Mouse (Mus musculus): ENCODE results near the gene Ogfr. TPM values are rescaled to one million over a fixed set of nuclear protein-coding genes. Genes with fewer than 3 reads are reported as not detected.

The Ogfr gene
- polyA plus RNA-seq (2015; fragmentation: Nextera tagmentation; extraction: Ambion mirVana) = 67.3 and 69.3 TPM in 2 replicates

- no peaks in the 10 kb centered on the region for H3K9me3 ChIP-seq (ENCODE audit: low read length)
- peaks cover 8% of the 10 kb centered on the region for H3K4me1 ChIP-seq (ENCODE audit: insufficient read depth, low read length)
- H3K4me3 ChIP-seq (ENCODE audit: low read length) = peak within 1 kb of the TSS; percentile 91
- no peaks in the 10 kb centered on the region for H3K27me3 ChIP-seq (ENCODE audit: insufficient read depth, low read length)
- peak within 1 kb of the TSS; percentile 81 for H3K4me2 ChIP-seq (replicated peaks; ENCODE audit: low read depth, low read length)
- peak within 1 kb of the TSS; percentile 89 for H3K9ac ChIP-seq (replicated peaks; ENCODE audit: low read length)
- peak; percentile 93 for ATAC-seq (ENCODE audit: low FRiP score, low TSS enrichment)
- peak within 1 kb of the TSS; percentile 92 for H3K27ac ChIP-seq (ENCODE audit: low read length)
- H3K36me3 ChIP-seq (ENCODE audit: insufficient read depth, low read length) = peaks cover 47% of the 10 kb centered on the region
- under 1% methylated on average over 67 of the region's 67 CpGs for WGBS
These were observed at the start of gene Ogfr for GRCm38 (mm10) chr2:180589123-180589831. Gene Ogfr, plus strand, starts transcription at chr2:180589245.

- H3K9me3 ChIP-seq (ENCODE audit: low read length) = no peaks in the 10 kb centered on the region
- no peak overlapping the region for H3K4me2 ChIP-seq (replicated peaks; ENCODE audit: low read depth, low read length)
- H3K27me3 ChIP-seq (ENCODE audit: insufficient read depth, low read length) = no peaks in the 10 kb centered on the region
- H3K36me3 ChIP-seq (ENCODE audit: insufficient read depth, low read length) = no peaks in the 10 kb centered on the region
- no peak overlapping the region for H3K4me3 ChIP-seq (ENCODE audit: low read length)
- no peak overlapping the region for H3K27ac ChIP-seq (ENCODE audit: low read length)
- 90% methylated on average over 2 of the region's 2 CpGs for WGBS
- ATAC-seq (ENCODE audit: low FRiP score, low TSS enrichment) = no peak
- H3K9ac ChIP-seq (replicated peaks; ENCODE audit: low read length) = no peak overlapping the region
- H3K4me1 ChIP-seq (ENCODE audit: insufficient read depth, low read length) = 0 out of 2 replicates have a peak, but pooled peaks cover 5% of the 10 kb centered on the region
These were observed 45.4 kb upstream of the Ogfr start for GRCm38 (mm10) chr2:180543675-180544074.

GRCm38 (mm10) chr2:180545046-180545445, 44.0 kb upstream of the Ogfr start:
- H3K36me3 ChIP-seq (ENCODE audit: insufficient read depth, low read length) = no peaks in the 10 kb centered on the region
- H3K4me1 ChIP-seq (ENCODE audit: insufficient read depth, low read length) = 0 out of 2 replicates have a peak, but pooled peaks cover 5% of the 10 kb centered on the region
- no peaks in the 10 kb centered on the region for H3K9me3 ChIP-seq (ENCODE audit: low read length)
- H3K9ac ChIP-seq (replicated peaks; ENCODE audit: low read length) = no peak overlapping the region
- no peak for ATAC-seq (ENCODE audit: low FRiP score, low TSS enrichment)
- no peak overlapping the region for H3K4me3 ChIP-seq (ENCODE audit: low read length)
- H3K27me3 ChIP-seq (ENCODE audit: insufficient read depth, low read length) = no peaks in the 10 kb centered on the region
- H3K27ac ChIP-seq (ENCODE audit: low read length) = no peak overlapping the region
- 75% methylated on average over 18 of the region's 18 CpGs for WGBS
- H3K4me2 ChIP-seq (replicated peaks; ENCODE audit: low read depth, low read length) = no peak overlapping the region

GRCm38 (mm10) chr2:180547384-180548106, 41.5 kb upstream of the Ogfr start:
- 0 out of 2 replicates have a peak overlapping the region, but pooled peaks have one; percentile 3 for H3K4me2 ChIP-seq (replicated peaks; ENCODE audit: low read depth, low read length)
- no peak for ATAC-seq (ENCODE audit: low FRiP score, low TSS enrichment)
- WGBS = 28% methylated on average over 8 of the region's 8 CpGs

GRCm38 (mm10) chr2:180552340-180552739, 36.7 kb upstream of the Ogfr start:
- Histone ChIP-seq H3K4me1 (ENCODE audit: insufficient read depth, low read length) (0 out of 2 replicates have a peak, but pooled peaks cover 3% of the 10 kb centered on the region), H3K27me3 (ENCODE audit: insufficient read depth, low read length) (no peaks in the 10 kb centered on the region), H3K36me3 (ENCODE audit: insufficient read depth, low read length) (no peaks in the 10 kb centered on the region), H3K27ac (ENCODE audit: low read length) (no peak overlapping the region), H3K9me3 (ENCODE audit: low read length) (no peaks in the 10 kb centered on the region), H3K4me3 (ENCODE audit: low read length) (no peak overlapping the region), H3K4me2 (replicated peaks; ENCODE audit: low read depth, low read length) (no peak overlapping the region), H3K9ac (replicated peaks; ENCODE audit: low read length) (no peak overlapping the region)
- WGBS = 76% methylated on average over 3 of the region's 3 CpGs
- no peak for ATAC-seq (ENCODE audit: low FRiP score, low TSS enrichment)

More at GRCm38 (mm10) chr2:180547384-180548106, 41.5 kb upstream of the Ogfr start:
- Histone ChIP-seq H3K4me1 (ENCODE audit: insufficient read depth, low read length) (0 out of 2 replicates have a peak, but pooled peaks cover 5% of the 10 kb centered on the region), H3K4me3 (ENCODE audit: low read length) (no peak overlapping the region), H3K27ac (ENCODE audit: low read length) (no peak overlapping the region), H3K36me3 (ENCODE audit: insufficient read depth, low read length) (no peaks in the 10 kb centered on the region), H3K9me3 (ENCODE audit: low read length) (no peaks in the 10 kb centered on the region), H3K27me3 (ENCODE audit: insufficient read depth, low read length) (no peaks in the 10 kb centered on the region), H3K9ac (replicated peaks; ENCODE audit: low read length) (no peak overlapping the region)

GRCm38 (mm10) chr2:180555219-180555618, 33.8 kb upstream of the Ogfr start:
- Histone ChIP-seq H3K4me2 (replicated peaks; ENCODE audit: low read depth, low read length) (no peak overlapping the region), H3K36me3 (ENCODE audit: insufficient read depth, low read length) (no peaks in the 10 kb centered on the region), H3K9me3 (ENCODE audit: low read length) (no peaks in the 10 kb centered on the region), H3K9ac (replicated peaks; ENCODE audit: low read length) (no peak overlapping the region), H3K27ac (ENCODE audit: low read length) (no peak overlapping the region), H3K4me3 (ENCODE audit: low read length) (no peak overlapping the region), H3K4me1 (ENCODE audit: insufficient read depth, low read length) (no peaks in the 10 kb centered on the region), H3K27me3 (ENCODE audit: insufficient read depth, low read length) (no peaks in the 10 kb centered on the region)
- no peak for ATAC-seq (ENCODE audit: low FRiP score, low TSS enrichment)
- WGBS = 61% methylated on average over 3 of the region's 3 CpGs

- Histone ChIP-seq H3K27ac (ENCODE audit: low read length) (no peak overlapping the region), H3K4me1 (ENCODE audit: insufficient read depth, low read length) (no peaks in the 10 kb centered on the region), H3K9me3 (ENCODE audit: low read length) (no peaks in the 10 kb centered on the region), H3K4me3 (ENCODE audit: low read length) (no peak overlapping the region), H3K36me3 (ENCODE audit: insufficient read depth, low read length) (no peaks in the 10 kb centered on the region), H3K27me3 (ENCODE audit: insufficient read depth, low read length) (no peaks in the 10 kb centered on the region), H3K9ac (replicated peaks; ENCODE audit: low read length) (no peak overlapping the region), H3K4me2 (replicated peaks; ENCODE audit: low read depth, low read length) (no peak overlapping the region)
- WGBS = 57% methylated on average over 3 of the region's 3 CpGs
- no peak for ATAC-seq (ENCODE audit: low FRiP score, low TSS enrichment)
These were observed 32.6 kb upstream of the Ogfr start for GRCm38 (mm10) chr2:180556470-180556869.

GRCm38 (mm10) chr2:180560245-180560644, 28.8 kb upstream of the Ogfr start:
- H3K9ac ChIP-seq (replicated peaks; ENCODE audit: low read length) = no peak overlapping the region
- H3K4me2 ChIP-seq (replicated peaks; ENCODE audit: low read depth, low read length) = no peak overlapping the region
- H3K27me3 ChIP-seq (ENCODE audit: insufficient read depth, low read length) = no peaks in the 10 kb centered on the region
- WGBS = 57% methylated on average over 5 of the region's 5 CpGs
- no peak overlapping the region for H3K4me3 ChIP-seq (ENCODE audit: low read length)
- no peaks in the 10 kb centered on the region for H3K4me1 ChIP-seq (ENCODE audit: insufficient read depth, low read length)
- ATAC-seq (ENCODE audit: low FRiP score, low TSS enrichment) = no peak
- H3K27ac ChIP-seq (ENCODE audit: low read length) = no peak overlapping the region
- H3K9me3 ChIP-seq (ENCODE audit: low read length) = no peaks in the 10 kb centered on the region
- no peaks in the 10 kb centered on the region for H3K36me3 ChIP-seq (ENCODE audit: insufficient read depth, low read length)

GRCm38 (mm10) chr2:180562146-180562545, 26.9 kb upstream of the Ogfr start:
- Histone ChIP-seq H3K27me3 (ENCODE audit: insufficient read depth, low read length) (no peaks in the 10 kb centered on the region), H3K4me1 (ENCODE audit: insufficient read depth, low read length) (no peaks in the 10 kb centered on the region), H3K9ac (replicated peaks; ENCODE audit: low read length) (no peak overlapping the region), H3K9me3 (ENCODE audit: low read length) (no peaks in the 10 kb centered on the region), H3K27ac (ENCODE audit: low read length) (no peak overlapping the region), H3K4me3 (ENCODE audit: low read length) (no peak overlapping the region), H3K4me2 (replicated peaks; ENCODE audit: low read depth, low read length) (no peak overlapping the region), H3K36me3 (ENCODE audit: insufficient read depth, low read length) (no peaks in the 10 kb centered on the region)
- ATAC-seq (ENCODE audit: low FRiP score, low TSS enrichment) = no peak
- WGBS = 37% methylated on average over 5 of the region's 5 CpGs

GRCm38 (mm10) chr2:180563296-180563695, 25.7 kb upstream of the Ogfr start:
- ATAC-seq (ENCODE audit: low FRiP score, low TSS enrichment) = no peak
- Histone ChIP-seq H3K36me3 (ENCODE audit: insufficient read depth, low read length) (no peaks in the 10 kb centered on the region), H3K4me2 (replicated peaks; ENCODE audit: low read depth, low read length) (no peak overlapping the region), H3K9me3 (ENCODE audit: low read length) (no peaks in the 10 kb centered on the region), H3K27ac (ENCODE audit: low read length) (no peak overlapping the region), H3K27me3 (ENCODE audit: insufficient read depth, low read length) (no peaks in the 10 kb centered on the region), H3K4me1 (ENCODE audit: insufficient read depth, low read length) (0 out of 2 replicates have a peak, but pooled peaks cover under 1% of the 10 kb centered on the region), H3K4me3 (ENCODE audit: low read length) (no peak overlapping the region), H3K9ac (replicated peaks; ENCODE audit: low read length) (no peak overlapping the region)
- WGBS = 53% methylated on average over 6 of the region's 6 CpGs

All from kidney, embryonic 16.5 days (tissue).